Mouse (Mus musculus): ENCODE data around the gene Tnip1. TPM values are rescaled to one million over a fixed set of nuclear protein-coding genes. Genes with fewer than 3 reads are reported as not detected.

Tnip1 gene
- polyA plus RNA-seq, 1 experiment from 2014 or later: 18.0 TPM

Other genes starting within 250 kb of the Tnip1 start
- 118 and 119 TPM in 2 replicates for gene Cdc42se2, start 175.2 kb downstream of the Tnip1 start, polyA plus RNA-seq (2016; fragmentation: Nextera tagmentation; extraction: Ambion mirVana)
- 6.1 and 14.0 TPM in 2 replicates for gene Lyrm7, start 102.0 kb downstream of the Tnip1 start, polyA plus RNA-seq (2016; fragmentation: Nextera tagmentation; extraction: Ambion mirVana)
- 678 and 697 TPM in 2 replicates for gene Hint1, start 96.5 kb downstream of the Tnip1 start, polyA plus RNA-seq (2016; fragmentation: Nextera tagmentation; extraction: Ambion mirVana)
- 31.0 and 36.4 TPM in 2 replicates for gene Gpx3, start 60.5 kb downstream of the Tnip1 start, polyA plus RNA-seq (2016; fragmentation: Nextera tagmentation; extraction: Ambion mirVana)
- 168 and 178 TPM in 2 replicates for gene Anxa6, start 70.5 kb upstream of the Tnip1 start, polyA plus RNA-seq (2016; fragmentation: Nextera tagmentation; extraction: Ambion mirVana)
- gene Ccdc69, start 115.2 kb upstream of the Tnip1 start, polyA plus RNA-seq (2016; fragmentation: Nextera tagmentation; extraction: Ambion mirVana): 0.24 and 0.29 TPM in 2 replicates
- gene Gm2a, start 135.2 kb upstream of the Tnip1 start, polyA plus RNA-seq (2016; fragmentation: Nextera tagmentation; extraction: Ambion mirVana): 10.9 and 11.1 TPM in 2 replicates
- gene Slc36a3, start 188.8 kb upstream of the Tnip1 start, polyA plus RNA-seq (2016; fragmentation: Nextera tagmentation; extraction: Ambion mirVana): not detected in 2 replicates
- gene Slc36a2, start 222.2 kb upstream of the Tnip1 start, polyA plus RNA-seq (2016; fragmentation: Nextera tagmentation; extraction: Ambion mirVana): 0.15 TPM in 2 replicates
- gene Slc36a1, start 241.4 kb upstream of the Tnip1 start, polyA plus RNA-seq (2016; fragmentation: Nextera tagmentation; extraction: Ambion mirVana): 1.5 and 1.6 TPM in 2 replicates